Mouse (Mus musculus) forebrain, embryonic 13.5 days (tissue): ENCODE measurements around the gene Vti1a. TPM values are rescaled to one million over a fixed set of nuclear protein-coding genes. Genes with fewer than 3 reads are reported as not detected.

Experiments
- ATAC-seq: fragments of 200-750 bp; cut with Nextera tagmentation; 2 replicates; pipeline ENCODE4 v1.8.0; 2017
- H3K27ac ChIP-seq: fragments of 300-500 bp; sonication (generic); 2 replicates; pipeline ENCODE4 v1.5.1; 2015; ENCODE audit warnings: inconsistent platforms, mild to moderate bottlenecking, moderate library complexity
- H3K27me3 ChIP-seq: fragments of 300-500 bp; sonication (generic); 2 replicates; pipeline ENCODE4 v1.6.1; 2015; ENCODE audit warnings: mild to moderate bottlenecking, inconsistent platforms
- H3K36me3 ChIP-seq: fragments of 300-500 bp; sonication (generic); 2 replicates; pipeline ENCODE4 v1.6.1; 2015; ENCODE audit warnings: mild to moderate bottlenecking, inconsistent platforms; ENCODE audit not compliant: poor library complexity, severe bottlenecking
- H3K4me1 ChIP-seq: fragments of 300-500 bp; sonication (generic); 2 replicates; pipeline ENCODE4 v1.6.1; 2015; ENCODE audit warnings: inconsistent platforms
- H3K4me2 ChIP-seq: fragments of 300-500 bp; sonication (generic); 2 replicates; pipeline ENCODE4 v1.6.1; 2015; ENCODE audit warnings: inconsistent platforms, mild to moderate bottlenecking, moderate library complexity
- H3K4me3 ChIP-seq: fragments of 300-500 bp; sonication (generic); 2 replicates; pipeline ENCODE4 v1.5.1; 2015; ENCODE audit warnings: mild to moderate bottlenecking, inconsistent platforms
- H3K9ac ChIP-seq: fragments of 300-500 bp; sonication (generic); 2 replicates; pipeline ENCODE4 v1.6.1; 2015; ENCODE audit warnings: mild to moderate bottlenecking, inconsistent platforms
- H3K9me3 ChIP-seq: fragments of 300-500 bp; sonication (generic); replicated peaks from 2 replicates; pipeline ENCODE4 v1.6.1; 2016; ENCODE audit warnings: inconsistent platforms
- WGBS: fragments of 180-500 bp; shearing (Covaris S2); methylation state at CpG from one replicate; pipeline ENCODE4 v1.1.7; 2015; 5-methylcytosine and 5-hydroxymethylcytosine counted together
- polyA plus RNA-seq: library from polyadenylated mRNA; unstranded; fragments of >200 nt; fragmentation: Nextera tagmentation; extraction: Ambion mirVana; gene quantifications from 2 replicates; pipeline ENCODE4 v1.2.1, GENCODE M21; 2015

Gene Vti1a
- polyA plus RNA-seq, 1 experiment from 2014 or later = 25.8 TPM

DNA sequence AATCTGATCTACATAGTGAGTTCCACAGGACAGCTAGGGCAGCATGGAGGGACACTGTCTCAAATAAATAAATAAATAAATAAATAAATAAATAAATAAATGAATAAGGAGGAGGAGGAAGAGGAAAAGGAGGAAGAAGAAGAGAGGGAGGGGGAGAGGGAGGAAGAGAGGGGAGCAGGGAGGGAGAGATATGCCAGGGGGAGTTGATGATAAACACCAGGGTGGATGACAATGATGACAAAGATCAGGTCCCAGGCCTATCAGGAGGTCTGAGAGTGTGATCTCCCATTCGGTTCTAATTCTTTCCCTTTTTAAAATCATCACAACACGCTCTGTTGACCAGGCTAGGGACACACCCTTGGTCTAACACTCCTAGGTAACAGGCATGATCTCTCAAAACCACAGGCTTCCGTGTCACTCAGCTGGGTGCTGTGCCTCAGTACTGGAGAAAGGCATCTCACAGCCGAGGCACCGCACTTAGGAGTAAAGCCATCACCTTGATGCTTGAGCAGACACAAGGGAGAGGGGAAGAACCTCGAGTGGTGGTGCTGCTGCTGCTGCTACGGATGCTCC is 336.7 kb downstream of the Vti1a start:
- no peak for ATAC-seq
- Histone ChIP-seq H3K4me2 (no peak overlapping the region), H3K4me1 (no peaks in the 10 kb centered on the region), H3K36me3 (no peaks in the 10 kb centered on the region), H3K9me3 (no peaks in the 10 kb centered on the region), H3K9ac (no peak overlapping the region), H3K27me3 (no peaks in the 10 kb centered on the region; the same call in 1 of the 2 replicates), H3K4me3 (no peak overlapping the region), H3K27ac (no peak overlapping the region)
- 89% methylated on average over 7 of the region's 7 CpGs for WGBS

DNA sequence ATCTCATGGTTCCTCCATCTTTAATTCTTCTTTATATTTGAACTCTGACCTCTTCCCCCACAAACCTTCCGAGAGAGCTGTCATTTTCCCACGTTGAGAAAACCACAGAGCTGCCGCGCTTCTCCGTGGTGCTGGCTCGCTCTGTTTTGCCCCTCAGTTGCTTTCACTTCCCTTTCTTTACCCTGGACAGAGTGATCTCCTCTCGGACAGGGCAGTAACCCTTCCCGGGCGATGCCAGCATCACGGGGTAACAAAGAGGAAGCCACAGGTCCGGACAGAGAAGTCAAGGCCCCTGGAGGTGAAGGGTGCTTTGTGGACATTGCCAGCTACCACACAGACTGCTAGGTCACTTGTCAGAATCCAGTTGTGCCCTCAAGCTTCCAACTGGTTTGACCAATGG is 344.1 kb downstream of the Vti1a start:
- Histone ChIP-seq H3K4me3 (no peak overlapping the region), H3K4me1 (peaks cover 9% of the 10 kb centered on the region), H3K4me2 (no peak overlapping the region), H3K9ac (no peak overlapping the region), H3K9me3 (no peaks in the 10 kb centered on the region), H3K27me3 (no peaks in the 10 kb centered on the region), H3K27ac (no peak overlapping the region), H3K36me3 (no peaks in the 10 kb centered on the region)
- 95% methylated on average over 11 of the region's 11 CpGs for WGBS
- no peak for ATAC-seq

DNA sequence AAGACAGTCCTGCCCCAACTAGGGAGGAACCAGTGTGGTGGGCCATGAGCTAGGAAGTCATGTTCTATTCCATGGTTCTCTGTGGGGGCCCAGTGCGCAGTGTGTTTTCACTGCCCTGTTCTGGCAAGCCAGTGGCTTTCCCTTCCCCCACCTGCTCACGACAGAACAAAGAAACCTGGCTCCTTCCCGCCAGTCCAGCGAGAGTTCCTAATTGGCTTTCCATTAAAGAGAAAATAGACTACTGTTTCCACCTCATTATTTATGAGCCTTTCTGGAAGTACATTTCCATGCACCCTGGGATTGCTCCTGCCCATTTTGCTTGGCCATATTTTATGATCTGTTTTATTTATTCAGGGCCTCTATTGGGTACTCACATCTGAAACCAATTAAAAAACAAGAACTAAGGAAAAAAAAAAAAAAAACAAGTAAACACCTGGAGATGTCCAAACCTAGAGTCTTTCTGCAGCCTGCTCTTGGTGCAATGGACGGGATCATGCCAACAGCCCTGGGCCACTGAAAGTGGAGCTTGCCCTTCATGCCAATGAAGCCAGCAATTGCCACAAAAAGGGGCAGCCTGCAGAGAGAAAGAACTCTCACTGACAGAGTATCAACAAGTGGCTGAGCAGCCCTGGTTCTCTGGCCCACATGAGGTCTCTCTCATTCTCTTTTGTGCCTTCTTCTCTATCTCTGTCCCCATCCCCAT is 346.6 kb downstream of the Vti1a start:
- Histone ChIP-seq H3K27ac (no peak overlapping the region), H3K9me3 (no peaks in the 10 kb centered on the region), H3K4me2 (no peak overlapping the region), H3K4me3 (no peak overlapping the region), H3K36me3 (no peaks in the 10 kb centered on the region), H3K27me3 (no peaks in the 10 kb centered on the region), H3K4me1 (peaks cover 9% of the 10 kb centered on the region), H3K9ac (no peak overlapping the region)
- ATAC-seq = 0 out of 2 replicates have a peak, but pooled peaks have one; percentile 59
- 14% methylated on average over 5 of the region's 5 CpGs for WGBS

DNA sequence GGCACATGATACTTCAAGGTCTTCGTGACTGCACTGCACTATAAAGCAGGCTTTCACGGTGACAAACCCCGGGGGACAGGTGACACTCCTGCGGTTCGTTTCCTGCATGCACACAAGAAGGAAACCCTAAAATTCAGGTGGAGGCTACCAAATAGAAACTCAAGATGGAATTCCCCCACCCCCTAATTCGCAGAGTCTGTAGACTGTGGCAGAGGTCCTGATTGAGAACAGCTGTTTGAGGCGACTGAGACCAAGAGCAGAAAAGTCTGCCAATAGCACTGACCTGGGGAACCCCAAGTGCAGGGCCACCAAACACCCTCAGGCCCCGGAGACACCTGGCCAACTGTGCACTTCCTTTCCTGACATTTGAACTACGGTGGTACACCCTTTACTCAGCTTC is 351.7 kb downstream of the Vti1a start:
- H3K27ac ChIP-seq = no peak overlapping the region
- H3K36me3 ChIP-seq = no peaks in the 10 kb centered on the region
- no peak overlapping the region for H3K4me3 ChIP-seq
- no peak for ATAC-seq
- no peaks in the 10 kb centered on the region for H3K27me3 ChIP-seq
- peaks cover 2% of the 10 kb centered on the region for H3K4me1 ChIP-seq
- no peak overlapping the region for H3K4me2 ChIP-seq
- H3K9me3 ChIP-seq = no peaks in the 10 kb centered on the region
- no peak overlapping the region for H3K9ac ChIP-seq
- 93% methylated on average over 9 of the region's 9 CpGs for WGBS

DNA sequence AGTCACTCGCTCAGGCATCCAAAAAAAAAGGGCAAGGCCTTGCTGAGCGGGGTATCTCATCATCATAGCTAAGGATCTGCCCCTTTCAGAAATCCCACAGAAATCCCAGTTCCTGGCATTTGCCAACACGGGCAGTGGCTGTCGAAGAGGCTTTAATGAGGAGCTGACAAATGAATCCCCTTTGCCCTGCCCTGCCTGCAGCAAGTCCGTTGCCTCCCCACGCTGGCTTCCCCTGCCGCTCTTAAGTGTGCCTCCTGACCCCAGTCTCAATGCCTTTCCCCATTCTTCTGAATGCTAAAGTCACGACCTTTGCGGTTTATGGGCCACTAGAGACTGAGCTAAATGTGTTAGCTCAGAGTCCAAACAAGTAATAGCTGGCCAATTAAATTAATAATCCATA is 352.8 kb downstream of the Vti1a start:
- ATAC-seq = no peak
- 55% methylated on average over 9 of the region's 9 CpGs for WGBS
- no peak overlapping the region for H3K27ac ChIP-seq

More for the DNA sequence above, 352.8 kb downstream of the Vti1a start:
- no peak overlapping the region for H3K9ac ChIP-seq
- H3K4me1 ChIP-seq = no peaks in the 10 kb centered on the region
- H3K9me3 ChIP-seq = no peaks in the 10 kb centered on the region
- H3K36me3 ChIP-seq = no peaks in the 10 kb centered on the region
- no peak overlapping the region for H3K4me2 ChIP-seq
- no peaks in the 10 kb centered on the region for H3K27me3 ChIP-seq
- H3K4me3 ChIP-seq = no peak overlapping the region

Other genes starting within 250 kb of the Vti1a start
- gene Gpam, start 189.1 kb upstream of the Vti1a start, polyA plus RNA-seq = 14.1 and 17.6 TPM in 2 replicates
- gene Tectb, start 135.6 kb upstream of the Vti1a start, polyA plus RNA-seq = 0.13 TPM in 1 of 2 replicates, not detected in the other
- gene Gucy2g, start 75.1 kb upstream of the Vti1a start, polyA plus RNA-seq = not detected in 2 replicates
- gene Acsl5, start 64.4 kb upstream of the Vti1a start, polyA plus RNA-seq = 9.4 and 10.9 TPM in 2 replicates
- gene Zdhhc6, start 263 bp upstream of the Vti1a start, polyA plus RNA-seq = 74.9 and 81.3 TPM in 2 replicates